Mouse (Mus musculus): Measurements from ENCODE around the gene Ppfia1.

GRCm38 (mm10) chr7:144581559-144582283 lies 28.2 kb upstream of the Ppfia1 start:
- no peak for TF ChIP-seq POLR2A (IDR thresholded peaks at IDR 0.05; ENCODE audit: extremely low read depth, insufficient read depth, low read length)
- peak; percentile 34; the same call in 1 of the 2 replicates for TF ChIP-seq CTCF (IDR thresholded peaks at IDR 0.05; ENCODE audit: extremely low read depth, insufficient read depth, low read length)

All from cortical plate, adult 2 months (tissue).